Mouse (Mus musculus) layer of hippocampus, adult 11-12 months (tissue): ENCODE results near the gene Fam206a.

Source experiments
- DNase-seq: peaks from one replicate; pipeline ENCODE4 v3.0.0; 2022; ENCODE audit warnings: low spot score

Gene Fam206a

GRCm38 (mm10) chr4:56844911-56845310 lies 42.8 kb downstream of the Fam206a start:
- no peak for DNase-seq

- DNase-seq = no peak
These were observed 43.9 kb downstream of the Fam206a start for GRCm38 (mm10) chr4:56845896-56846533.

- DNase-seq = no peak
These were observed 45.3 kb downstream of the Fam206a start for GRCm38 (mm10) chr4:56847400-56847799.

GRCm38 (mm10) chr4:56848044-56848443 lies 45.9 kb downstream of the Fam206a start:
- no peak for DNase-seq

- DNase-seq = no peak
These were observed 48.6 kb downstream of the Fam206a start for GRCm38 (mm10) chr4:56850724-56851123.

- DNase-seq = no peak
These were observed 53.8 kb downstream of the Fam206a start for GRCm38 (mm10) chr4:56855935-56856334.

GRCm38 (mm10) chr4:56856371-56856949 lies 54.3 kb downstream of the Fam206a start:
- DNase-seq = no peak

- DNase-seq = no peak
These were observed 56.6 kb downstream of the Fam206a start for GRCm38 (mm10) chr4:56858733-56859132.
